Mouse (Mus musculus): ENCODE data around the gene Inca1. TPM values are rescaled to one million over a fixed set of nuclear protein-coding genes. Genes with fewer than 3 reads are reported as not detected.
A peak's percentile ranks its signal among the peaks of the same experiment; 100 is the strongest.

Gene Inca1
- polyA plus RNA-seq, 1 experiment from 2014 or later = 1.1 TPM

DNA sequence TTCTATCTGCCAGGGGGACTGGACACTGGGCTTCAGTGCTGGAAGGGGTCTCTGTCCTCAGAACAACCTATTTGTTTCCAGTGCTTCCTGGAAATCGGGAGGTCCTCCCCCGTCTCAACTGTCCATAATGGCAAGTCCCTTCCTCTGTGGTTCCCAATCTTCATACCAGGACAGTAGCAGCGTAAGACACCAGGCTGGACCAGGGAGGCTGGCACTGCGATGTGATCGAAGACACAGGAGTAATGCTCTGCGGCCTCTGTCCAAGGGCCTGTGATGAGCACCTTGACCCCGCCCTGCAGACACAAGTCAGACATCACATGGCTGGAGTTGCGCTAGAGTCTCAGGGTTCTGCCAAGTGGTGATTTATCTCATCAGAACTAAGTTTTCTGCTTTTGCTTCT, 20.6 kb downstream of the Inca1 start:
- DNase-seq (no peak), ATAC-seq (ENCODE audit: insufficient read depth) (no peak)
- H3K9me3 ChIP-seq (ENCODE audit: low read depth, low read length) = no peaks in the 10 kb centered on the region
- no peak overlapping the region for H3K4me3 ChIP-seq (ENCODE audit: low read depth, low read length)
- no peak overlapping the region for H3K4me2 ChIP-seq
- no peak overlapping the region for H3K9ac ChIP-seq
- WGBS = 91% methylated on average over 8 of the region's 8 CpGs
- H3K36me3 ChIP-seq (ENCODE audit: insufficient read depth) = peaks cover 81% of the 10 kb centered on the region
- no peaks in the 10 kb centered on the region for H3K27me3 ChIP-seq (ENCODE audit: insufficient read depth, low read length)
- TF ChIP-seq CTCF (IDR thresholded peaks at IDR 0.05; ENCODE audit: low read depth) = no peak
- H3K4me1 ChIP-seq (ENCODE audit: insufficient read depth) = no peaks in the 10 kb centered on the region
- no peak overlapping the region for H3K27ac ChIP-seq (ENCODE audit: low read depth)

- no peaks in the 10 kb centered on the region for H3K9me3 ChIP-seq (ENCODE audit: low read depth, low read length)
- WGBS = 70% methylated on average over 2 of the region's 2 CpGs
- H3K27me3 ChIP-seq (ENCODE audit: insufficient read depth, low read length) = no peaks in the 10 kb centered on the region
- H3K27ac ChIP-seq (ENCODE audit: low read depth) = no peak overlapping the region
- no peak overlapping the region for H3K9ac ChIP-seq
- TF ChIP-seq CTCF (IDR thresholded peaks at IDR 0.05; ENCODE audit: low read depth) = no peak
- H3K4me1 ChIP-seq (ENCODE audit: insufficient read depth) = no peaks in the 10 kb centered on the region
- no peak for DNase-seq
- H3K4me2 ChIP-seq = no peak overlapping the region
- no peak for ATAC-seq (ENCODE audit: insufficient read depth)
- no peak overlapping the region for H3K4me3 ChIP-seq (ENCODE audit: low read depth, low read length)
- H3K36me3 ChIP-seq (ENCODE audit: insufficient read depth) = peaks cover 80% of the 10 kb centered on the region
These were observed 21.4 kb downstream of the Inca1 start for GRCm38 (mm10) chr11:70678576-70678975.

DNA sequence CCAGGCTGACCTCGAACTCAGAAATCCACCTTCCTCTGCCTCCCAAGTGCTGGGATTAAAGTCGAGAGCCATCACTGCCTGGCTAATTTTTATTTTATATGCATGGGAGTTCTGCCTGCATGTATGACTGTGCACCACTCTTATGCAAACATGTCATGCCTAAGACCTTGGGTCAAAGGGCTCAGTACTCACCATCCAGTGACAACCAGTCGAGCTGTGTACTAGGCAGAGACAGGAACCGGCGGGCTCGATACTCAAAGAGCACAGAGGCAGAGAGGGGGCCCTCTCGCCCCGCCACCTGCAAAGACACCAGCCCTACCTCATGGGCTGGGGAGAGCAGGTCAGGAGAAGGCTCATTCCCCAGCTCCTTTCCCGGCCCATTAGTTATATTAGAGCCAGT, 21.9 kb downstream of the Inca1 start:
- no peaks in the 10 kb centered on the region for H3K9me3 ChIP-seq (ENCODE audit: low read depth, low read length)
- no peak for DNase-seq
- ATAC-seq (ENCODE audit: insufficient read depth) = no peak
- no peaks in the 10 kb centered on the region for H3K4me1 ChIP-seq (ENCODE audit: insufficient read depth)
- H3K36me3 ChIP-seq (ENCODE audit: insufficient read depth) = peaks cover 77% of the 10 kb centered on the region
- no peaks in the 10 kb centered on the region for H3K27me3 ChIP-seq (ENCODE audit: insufficient read depth, low read length)
- no peak overlapping the region for H3K4me3 ChIP-seq (ENCODE audit: low read depth, low read length)
- TF ChIP-seq CTCF (IDR thresholded peaks at IDR 0.05; ENCODE audit: low read depth) = no peak
- H3K4me2 ChIP-seq = no peak overlapping the region
- H3K27ac ChIP-seq (ENCODE audit: low read depth) = no peak overlapping the region
- H3K9ac ChIP-seq = no peak overlapping the region
- 61% methylated on average over 9 of the region's 9 CpGs for WGBS

- no peak overlapping the region for H3K9ac ChIP-seq
- no peak overlapping the region for H3K4me2 ChIP-seq
- TF ChIP-seq CTCF (IDR thresholded peaks at IDR 0.05; ENCODE audit: low read depth) = no peak
- H3K36me3 ChIP-seq (ENCODE audit: insufficient read depth) = peaks cover 58% of the 10 kb centered on the region
- ATAC-seq (ENCODE audit: insufficient read depth) (no peak), DNase-seq (no peak)
- 0 out of 2 replicates have a peak, but pooled peaks cover 3% of the 10 kb centered on the region for H3K4me1 ChIP-seq (ENCODE audit: insufficient read depth)
- no peaks in the 10 kb centered on the region for H3K27me3 ChIP-seq (ENCODE audit: insufficient read depth, low read length)
- H3K4me3 ChIP-seq (ENCODE audit: low read depth, low read length) = no peak overlapping the region
- no peaks in the 10 kb centered on the region for H3K9me3 ChIP-seq (ENCODE audit: low read depth, low read length)
- H3K27ac ChIP-seq (ENCODE audit: low read depth) = no peak overlapping the region
- 65% methylated on average over 11 of the region's 11 CpGs for whole genome bisulfite sequencing
These were observed 25.5 kb downstream of the Inca1 start for GRCm38 (mm10) chr11:70674501-70674900.

- H3K4me1 ChIP-seq (ENCODE audit: insufficient read depth) = 0 out of 2 replicates have a peak, but pooled peaks cover 3% of the 10 kb centered on the region
- peaks cover 53% of the 10 kb centered on the region for H3K36me3 ChIP-seq (ENCODE audit: insufficient read depth)
- H3K27ac ChIP-seq (ENCODE audit: low read depth) = no peak overlapping the region
- H3K9me3 ChIP-seq (ENCODE audit: low read depth, low read length) = no peaks in the 10 kb centered on the region
- no peak overlapping the region for H3K4me3 ChIP-seq (ENCODE audit: low read depth, low read length)
- DNase-seq (no peak), ATAC-seq (ENCODE audit: insufficient read depth) (no peak)
- H3K4me2 ChIP-seq = no peak overlapping the region
- WGBS = 81% methylated on average over 6 of the region's 6 CpGs
- H3K9ac ChIP-seq = no peak overlapping the region
- no peak for TF ChIP-seq CTCF (IDR thresholded peaks at IDR 0.05; ENCODE audit: low read depth)
- H3K27me3 ChIP-seq (ENCODE audit: insufficient read depth, low read length) = no peaks in the 10 kb centered on the region
These were observed 25.9 kb downstream of the Inca1 start for GRCm38 (mm10) chr11:70674014-70674413.

DNA sequence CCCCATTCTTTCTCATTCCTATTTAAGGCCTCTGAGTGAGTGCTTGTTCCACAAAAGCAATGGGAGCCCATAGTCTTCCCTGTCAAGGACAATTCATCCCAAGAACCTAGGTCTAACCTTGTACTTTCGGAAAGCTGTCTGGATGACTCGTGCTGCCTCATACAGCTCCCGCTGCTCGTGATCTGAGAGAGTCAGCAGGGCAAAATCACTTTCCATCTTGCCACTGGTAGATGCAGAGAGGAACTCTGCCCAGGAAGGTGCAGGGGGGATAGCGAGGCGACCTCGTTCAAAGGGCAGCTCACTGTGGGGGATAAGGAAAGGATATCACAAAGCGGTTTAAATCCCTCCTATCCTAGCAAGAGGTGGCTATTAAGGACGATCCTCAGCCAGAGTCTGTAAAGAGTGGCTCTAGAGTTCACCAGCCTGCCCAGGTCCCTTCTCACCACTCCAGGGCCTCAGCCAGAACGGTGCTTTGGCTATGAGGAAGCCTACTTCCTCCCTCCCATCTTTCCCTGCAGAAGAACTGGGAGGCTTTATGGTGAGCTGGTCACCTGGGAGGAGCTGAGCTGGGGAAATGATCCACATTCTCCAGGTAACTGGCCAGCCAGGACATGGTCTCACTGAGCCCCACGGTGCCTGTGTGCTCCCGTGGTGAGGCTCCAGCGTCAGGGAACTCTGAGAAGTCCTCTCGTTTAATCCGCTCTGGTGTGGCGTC, 28.5 kb downstream of the Inca1 start:
- Histone ChIP-seq H3K4me2 (peak overlapping the region; percentile 83; the same call in 1 of the 2 replicates), H3K27me3 (ENCODE audit: insufficient read depth, low read length) (no peaks in the 10 kb centered on the region), H3K27ac (ENCODE audit: low read depth) (no peak overlapping the region), H3K4me1 (ENCODE audit: insufficient read depth) (0 out of 2 replicates have a peak, but pooled peaks cover 7% of the 10 kb centered on the region), H3K9me3 (ENCODE audit: low read depth, low read length) (no peaks in the 10 kb centered on the region), H3K4me3 (ENCODE audit: low read depth, low read length) (no peak overlapping the region), H3K36me3 (ENCODE audit: insufficient read depth) (peaks cover 46% of the 10 kb centered on the region), H3K9ac (no peak overlapping the region)
- 83% methylated on average over 16 of the region's 16 CpGs for WGBS
- ATAC-seq (ENCODE audit: insufficient read depth) (no peak), DNase-seq (no peak)
- TF ChIP-seq CTCF (IDR thresholded peaks at IDR 0.05; ENCODE audit: low read depth) = no peak

GRCm38 (mm10) chr11:70670483-70670882, 29.5 kb downstream of the Inca1 start:
- peak overlapping the region; percentile 96 for H3K27ac ChIP-seq (ENCODE audit: low read depth)
- H3K4me2 ChIP-seq = peak overlapping the region; percentile 83
- H3K9ac ChIP-seq = peak overlapping the region; percentile 58
- peak overlapping the region; percentile 53 for H3K4me3 ChIP-seq (ENCODE audit: low read depth, low read length)
- 0 out of 2 replicates have a peak, but pooled peaks cover 7% of the 10 kb centered on the region for H3K4me1 ChIP-seq (ENCODE audit: insufficient read depth)
- no peak for TF ChIP-seq CTCF (IDR thresholded peaks at IDR 0.05; ENCODE audit: low read depth)
- no peaks in the 10 kb centered on the region for H3K27me3 ChIP-seq (ENCODE audit: insufficient read depth, low read length)
- H3K9me3 ChIP-seq (ENCODE audit: low read depth, low read length) = no peaks in the 10 kb centered on the region
- 36% methylated on average over 14 of the region's 14 CpGs for WGBS
- ATAC-seq (ENCODE audit: insufficient read depth) (no peak), DNase-seq (no peak)
- H3K36me3 ChIP-seq (ENCODE audit: insufficient read depth) = peaks cover 46% of the 10 kb centered on the region
